Mouse (Mus musculus): ENCODE data around the gene Cacna2d1. TPM values are rescaled to one million over a fixed set of nuclear protein-coding genes. Genes with fewer than 3 reads are reported as not detected.

Cacna2d1 gene
- total and polyA plus RNA-seq, 3 experiments, result 0.08 to 0.13 TPM; not detected in 1

DNA sequence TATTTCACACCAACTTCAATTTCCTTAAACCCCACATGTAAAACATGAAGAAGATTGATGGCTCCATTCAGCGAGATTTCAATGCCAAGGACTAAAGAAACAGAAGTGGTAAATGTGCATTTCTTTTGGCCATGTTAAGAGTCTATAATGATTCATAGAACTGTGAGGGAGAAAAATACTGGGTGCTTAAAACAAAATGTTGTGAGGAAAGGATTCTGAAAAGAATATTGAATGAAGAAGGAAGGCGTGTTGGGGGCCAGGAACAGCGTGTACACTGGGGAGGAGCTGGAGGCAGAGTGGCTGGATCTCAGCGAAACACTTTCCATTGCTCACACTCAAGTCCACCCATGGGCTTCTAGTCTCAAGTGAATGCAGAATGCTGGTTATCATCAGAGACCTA lies 360.2 kb downstream of the Cacna2d1 start:
- TF ChIP-seq CHD1 (IDR thresholded peaks at IDR 0.05; ENCODE audit: low read depth, low read length) (no peak), GATA1 (IDR thresholded peaks at IDR 0.05; ENCODE audit: low read depth, low read length) (no peak)
- Histone ChIP-seq H3K9ac (ENCODE audit: control insufficient read depth, low read depth, low read length, poor library complexity, severe bottlenecking) (no peak overlapping the region), H3K27me3 (ENCODE audit: control insufficient read depth in 1 of 2, insufficient read depth in 2 of 2, low read length in 2 of 2) (no peaks in the 10 kb centered on the region), H3K4me1 (ENCODE audit: control insufficient read depth in 1 of 2, insufficient read depth in 2 of 2, low read length in 2 of 2) (no peaks in the 10 kb centered on the region), H3K79me2 (ENCODE audit: control insufficient read depth, insufficient read depth, low read length, poor library complexity) (no peaks in the 10 kb centered on the region), H3K27ac (ENCODE audit: control insufficient read depth, low read depth, low read length) (no peak overlapping the region), H3K9me3 (replicated peaks; ENCODE audit: insufficient read depth, low read length) (no peaks in the 10 kb centered on the region), H3K36me3 (ENCODE audit: control insufficient read depth in 1 of 2, insufficient read depth in 2 of 2, low read length in 2 of 2) (no peaks in the 10 kb centered on the region), H3K4me3 (ENCODE audit: control insufficient read depth in 1 of 2, insufficient read depth in 1 of 2, low read depth in 2 of 2, low read length in 2 of 2) (no peak overlapping the region)
- no peak for DNase-seq (ENCODE audit: low read depth, low spot score)

DNA sequence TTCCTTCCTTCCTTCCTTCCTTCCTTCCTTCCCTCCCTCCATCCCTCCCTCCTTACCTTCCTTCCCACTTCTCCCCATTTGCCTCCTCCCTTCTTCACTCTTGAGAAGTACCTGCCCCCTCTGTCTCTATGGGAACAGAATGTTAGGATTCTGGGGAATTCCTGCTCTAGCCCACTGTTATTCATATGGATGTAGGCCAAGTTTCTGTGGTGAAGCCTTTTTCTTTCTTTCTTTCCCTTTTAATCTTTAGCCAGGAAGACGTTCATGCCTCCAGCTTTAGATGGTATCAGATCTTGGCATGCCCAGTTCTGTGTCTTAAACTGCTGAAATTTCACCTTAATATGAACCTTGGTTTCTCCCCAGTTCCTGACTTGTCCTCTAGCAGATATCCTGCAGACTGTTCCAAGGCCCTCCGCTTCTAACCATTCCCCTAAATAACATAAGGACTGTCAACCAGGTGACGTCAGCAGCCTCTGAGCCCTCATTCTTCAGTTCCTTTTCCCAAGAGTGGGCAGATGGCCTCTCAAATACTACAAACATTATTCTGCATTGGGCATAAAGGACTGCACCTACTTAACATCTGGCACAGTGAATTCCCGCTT lies 362.8 kb downstream of the Cacna2d1 start:
- TF ChIP-seq ELF1 (IDR thresholded peaks at IDR 0.05; ENCODE audit: low read depth, low read length) (no peak), ZNF384 (IDR thresholded peaks at IDR 0.05; ENCODE audit: low read depth, low read length) (no peak), JUND (IDR thresholded peaks at IDR 0.05; ENCODE audit: low read depth, low read length) (no peak), CTCF (IDR thresholded peaks at IDR 0.05 in 2 of 3, conservative IDR thresholded peaks at IDR 0.05 in 1 of 3; ENCODE audit: control insufficient read depth in 1 of 3, insufficient read depth in 1 of 3, low read depth in 2 of 3, low read length in 3 of 3, poor library complexity in 1 of 3, severe bottlenecking in 1 of 3) (no peak), GABPA (IDR thresholded peaks at IDR 0.05; ENCODE audit: low read depth, low read length) (no peak), MAFK (IDR thresholded peaks at IDR 0.05; ENCODE audit: borderline replicate concordance, low read depth, low read length) (no peak), USF2 (IDR thresholded peaks at IDR 0.05; ENCODE audit: borderline replicate concordance in 1 of 2, insufficient read depth in 1 of 2, low read depth in 1 of 2, low read length in 2 of 2) (no peak), CHD1 (IDR thresholded peaks at IDR 0.05; ENCODE audit: low read depth, low read length) (no peak), ZMIZ1 (IDR thresholded peaks at IDR 0.05; ENCODE audit: low read depth, low read length) (no peak), ZKSCAN1 (IDR thresholded peaks at IDR 0.05; ENCODE audit: low read depth, low read length) (no peak), CHD2 (IDR thresholded peaks at IDR 0.05; ENCODE audit: low read length) (no peak), MAZ (IDR thresholded peaks at IDR 0.05; ENCODE audit: low read depth, low read length) (no peak), MAX (IDR thresholded peaks at IDR 0.05; ENCODE audit: low read length) (no peak), EP300 (IDR thresholded peaks at IDR 0.05; ENCODE audit: low read depth in 1 of 2, low read length in 2 of 2) (no peak), POLR2AphosphoS2 (IDR thresholded peaks at IDR 0.05; ENCODE audit: low read length) (no peak)
- no peak overlapping the region for H3K9ac ChIP-seq (ENCODE audit: control insufficient read depth, low read depth, low read length, poor library complexity, severe bottlenecking)

More for the DNA sequence above, 362.8 kb downstream of the Cacna2d1 start:
- H3K9me3 ChIP-seq (replicated peaks; ENCODE audit: insufficient read depth, low read length), result no peaks in the 10 kb centered on the region
- no peak for DNase-seq (ENCODE audit: low read depth, low spot score)
- no peaks in the 10 kb centered on the region for H3K79me2 ChIP-seq (ENCODE audit: control insufficient read depth, insufficient read depth, low read length, poor library complexity)
- no peaks in the 10 kb centered on the region for H3K36me3 ChIP-seq (ENCODE audit: control insufficient read depth in 1 of 2, insufficient read depth in 2 of 2, low read length in 2 of 2)
- H3K4me3 ChIP-seq (ENCODE audit: control insufficient read depth in 1 of 2, insufficient read depth in 1 of 2, low read depth in 2 of 2, low read length in 2 of 2), result no peak overlapping the region
- H3K4me1 ChIP-seq (ENCODE audit: control insufficient read depth in 1 of 2, insufficient read depth in 2 of 2, low read length in 2 of 2), result no peaks in the 10 kb centered on the region
- H3K27me3 ChIP-seq (ENCODE audit: control insufficient read depth in 1 of 2, insufficient read depth in 2 of 2, low read length in 2 of 2), result no peaks in the 10 kb centered on the region
- H3K27ac ChIP-seq (ENCODE audit: control insufficient read depth, low read depth, low read length), result no peak overlapping the region
